Mouse (Mus musculus) midbrain, postnatal 0 days (tissue): ENCODE measurements at regions not wholly inside any gene's neighbourhood (a gene's known extent, or its start where the extent isn't known, plus 50 kb on each side); places are given as distances from the start of the nearest gene placed in this dataset.

Experiments
- ATAC-seq: fragments of 200-750 bp; cut with Nextera tagmentation; 2 replicates; pipeline ENCODE4 v1.8.0; 2017; ENCODE audit warnings: moderate number of reproducible peaks, mild to moderate bottlenecking, moderate TSS enrichment, moderate library complexity; ENCODE audit not compliant: low FRiP score
- DNase-seq: peaks from one replicate; pipeline ENCODE4 v3.0.0-alpha.2; 2015; ENCODE audit warnings: low spot score
- H3K27ac ChIP-seq: fragments of 300-500 bp; sonication (generic); 2 replicates; pipeline ENCODE4 v1.5.1; 2014; ENCODE audit warnings: low read depth, mild to moderate bottlenecking, low read length, mixed read lengths
- H3K27me3 ChIP-seq: fragments of 300-500 bp; sonication (generic); 2 replicates; pipeline ENCODE4 v1.6.1; 2014; ENCODE audit warnings: low read length, control low read depth, mixed read lengths; ENCODE audit not compliant: insufficient read depth
- H3K36me3 ChIP-seq: fragments of 300-500 bp; sonication (generic); 2 replicates; pipeline ENCODE4 v1.6.1; 2014; ENCODE audit warnings: low read length, control low read depth, mixed read lengths; ENCODE audit not compliant: insufficient read depth
- H3K4me1 ChIP-seq: fragments of 300-500 bp; sonication (generic); 2 replicates; pipeline ENCODE4 v1.6.1; 2014; ENCODE audit warnings: mild to moderate bottlenecking, control low read depth, antibody characterized with exemption, low read length, mixed read lengths; ENCODE audit not compliant: insufficient read depth
- H3K4me2 ChIP-seq: fragments of 300-500 bp; sonication (generic); 2 replicates; pipeline ENCODE4 v1.6.1; 2014; ENCODE audit warnings: low read depth, mild to moderate bottlenecking, low read length, mixed read lengths; ENCODE audit not compliant: poor library complexity, severe bottlenecking
- H3K4me3 ChIP-seq: fragments of 300-500 bp; sonication (generic); 2 replicates; pipeline ENCODE4 v1.5.1; 2014; ENCODE audit warnings: low read depth, mild to moderate bottlenecking, low read length, moderate library complexity
- H3K9ac ChIP-seq: fragments of 300-500 bp; sonication (generic); replicated peaks from 2 replicates; pipeline ENCODE4 v1.6.1; 2014; ENCODE audit warnings: mild to moderate bottlenecking, low read length, moderate library complexity, mixed read lengths; ENCODE audit not compliant: poor library complexity, severe bottlenecking
- H3K9me3 ChIP-seq: fragments of 300-500 bp; sonication (generic); 2 replicates; pipeline ENCODE4 v1.6.1; 2016; ENCODE audit warnings: low read length, control low read depth
- CTCF ChIP-seq: IDR thresholded peaks from 2 replicates; pipeline ENCODE4 v1.5.1; 2016; ENCODE audit warnings: antibody characterized with exemption, mild to moderate bottlenecking
- WGBS: fragments of 180-500 bp; shearing (Covaris S2); extraction: QIAGEN DNeasy Blood & Tissue Kit; methylation state at CpG from one replicate; pipeline ENCODE4 v1.1.7; 2014; 5-methylcytosine and 5-hydroxymethylcytosine counted together

DNA sequence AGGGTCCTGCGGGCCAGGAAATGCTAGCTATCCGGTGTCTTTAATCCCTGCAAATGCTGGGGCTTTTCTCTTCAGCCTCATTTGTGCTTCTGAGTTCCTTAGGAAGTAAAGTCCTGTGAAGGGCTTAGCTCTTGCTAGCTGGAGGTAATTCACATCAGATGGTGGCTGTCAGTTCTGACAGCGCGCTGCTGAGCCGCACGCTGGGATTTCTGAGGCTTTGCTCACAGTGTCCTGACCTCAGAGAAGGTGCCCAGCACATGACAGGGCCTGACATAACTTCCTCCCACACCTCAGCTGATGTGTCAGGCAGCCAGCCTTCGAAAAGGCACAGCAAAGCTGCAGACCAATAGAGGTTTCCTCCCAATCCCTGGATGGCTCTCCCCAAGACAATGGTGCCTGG, 158.6 kb upstream of the Prok2 start:
- no peaks in the 10 kb centered on the region for H3K27me3 ChIP-seq
- 0 out of 2 replicates have a peak, but pooled peaks cover 6% of the 10 kb centered on the region for H3K4me1 ChIP-seq
- no peak overlapping the region for H3K9ac ChIP-seq
- no peak overlapping the region for H3K27ac ChIP-seq
- no peak overlapping the region for H3K4me2 ChIP-seq
- ATAC-seq, result no peak
- H3K9me3 ChIP-seq, result no peaks in the 10 kb centered on the region
- no peaks in the 10 kb centered on the region for H3K36me3 ChIP-seq
- peak; percentile 12 for DNase-seq
- 21% methylated on average over 7 of the region's 7 CpGs for WGBS
- TF ChIP-seq CTCF, result no peak
- no peak overlapping the region for H3K4me3 ChIP-seq

- no peak overlapping the region for H3K4me2 ChIP-seq
- no peaks in the 10 kb centered on the region for H3K9me3 ChIP-seq
- no peak overlapping the region for H3K9ac ChIP-seq
- no peaks in the 10 kb centered on the region for H3K27me3 ChIP-seq
- H3K4me1 ChIP-seq, result 0 out of 2 replicates have a peak, but pooled peaks cover 6% of the 10 kb centered on the region
- H3K36me3 ChIP-seq, result no peaks in the 10 kb centered on the region
- DNase-seq (no peak), ATAC-seq (no peak)
- 78% methylated on average over 3 of the region's 3 CpGs for WGBS
- no peak overlapping the region for H3K4me3 ChIP-seq
- no peak overlapping the region for H3K27ac ChIP-seq
- no peak for TF ChIP-seq CTCF
Measured at GRCm38 (mm10) chr6:99884054-99884453, 157.9 kb upstream of the Prok2 start.

DNA sequence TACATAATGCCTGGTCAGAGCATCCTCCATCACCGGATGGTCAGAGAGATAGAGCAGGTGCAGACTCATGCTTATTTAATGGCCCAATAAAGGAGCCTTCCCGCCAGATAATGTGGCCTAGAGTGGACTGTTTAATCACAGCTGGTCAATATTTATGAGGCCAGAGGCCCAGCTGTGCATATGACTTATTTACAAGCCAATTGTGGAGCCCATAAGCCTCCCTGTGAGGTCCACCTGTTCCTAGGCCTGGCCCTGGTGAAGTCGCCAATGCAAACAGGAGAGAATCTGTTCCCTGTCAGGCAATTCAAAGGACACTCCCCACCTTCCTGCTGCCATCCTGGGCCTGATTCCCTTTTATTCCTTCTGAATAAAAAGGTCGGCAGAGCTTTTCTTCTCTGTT, 155.4 kb upstream of the Prok2 start:
- Histone ChIP-seq H3K27ac (no peak overlapping the region), H3K4me3 (no peak overlapping the region), H3K36me3 (no peaks in the 10 kb centered on the region), H3K4me2 (no peak overlapping the region), H3K27me3 (no peaks in the 10 kb centered on the region), H3K4me1 (0 out of 2 replicates have a peak, but pooled peaks cover 4% of the 10 kb centered on the region), H3K9me3 (no peaks in the 10 kb centered on the region), H3K9ac (no peak overlapping the region)
- no peak for ATAC-seq
- no peak for TF ChIP-seq CTCF
- WGBS, result 29% methylated on average over 4 of the region's 4 CpGs
- DNase-seq, result no peak

GRCm38 (mm10) chr6:99874852-99875251, 148.7 kb upstream of the Prok2 start:
- ATAC-seq (no peak), DNase-seq (no peak)
- no peak overlapping the region for H3K4me2 ChIP-seq
- H3K9me3 ChIP-seq, result no peaks in the 10 kb centered on the region
- H3K27me3 ChIP-seq, result no peaks in the 10 kb centered on the region
- no peaks in the 10 kb centered on the region for H3K4me1 ChIP-seq
- 85% methylated on average over 4 of the region's 4 CpGs for WGBS
- no peak for TF ChIP-seq CTCF
- no peaks in the 10 kb centered on the region for H3K36me3 ChIP-seq
- H3K4me3 ChIP-seq, result no peak overlapping the region
- H3K27ac ChIP-seq, result no peak overlapping the region
- no peak overlapping the region for H3K9ac ChIP-seq

DNA sequence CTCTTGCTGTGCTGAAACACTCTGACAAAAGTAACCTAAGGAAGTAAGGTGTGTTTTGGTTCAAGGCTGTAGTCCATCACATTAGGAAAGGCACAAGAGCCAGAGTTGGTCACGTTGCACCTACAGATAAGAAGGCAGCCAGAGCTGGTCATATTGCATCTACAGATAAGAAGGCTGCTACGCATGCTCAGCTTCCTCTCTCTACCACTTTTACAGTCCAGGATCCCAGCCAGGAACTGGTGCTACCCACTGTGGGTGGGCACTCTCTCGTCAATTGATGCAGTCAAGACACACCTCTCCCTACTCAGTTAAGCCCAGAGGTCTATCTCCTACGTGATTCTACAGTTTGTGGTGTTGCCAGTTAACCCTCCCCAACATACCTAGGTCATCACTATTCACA, 147.8 kb upstream of the Prok2 start:
- no peaks in the 10 kb centered on the region for H3K9me3 ChIP-seq
- 82% methylated on average over 4 of the region's 4 CpGs for WGBS
- DNase-seq, result no peak
- no peak overlapping the region for H3K4me3 ChIP-seq
- H3K27ac ChIP-seq, result no peak overlapping the region
- no peak for TF ChIP-seq CTCF
- no peak overlapping the region for H3K9ac ChIP-seq
- no peaks in the 10 kb centered on the region for H3K36me3 ChIP-seq
- no peak for ATAC-seq
- H3K27me3 ChIP-seq, result no peaks in the 10 kb centered on the region
- H3K4me2 ChIP-seq, result no peak overlapping the region
- no peaks in the 10 kb centered on the region for H3K4me1 ChIP-seq

DNA sequence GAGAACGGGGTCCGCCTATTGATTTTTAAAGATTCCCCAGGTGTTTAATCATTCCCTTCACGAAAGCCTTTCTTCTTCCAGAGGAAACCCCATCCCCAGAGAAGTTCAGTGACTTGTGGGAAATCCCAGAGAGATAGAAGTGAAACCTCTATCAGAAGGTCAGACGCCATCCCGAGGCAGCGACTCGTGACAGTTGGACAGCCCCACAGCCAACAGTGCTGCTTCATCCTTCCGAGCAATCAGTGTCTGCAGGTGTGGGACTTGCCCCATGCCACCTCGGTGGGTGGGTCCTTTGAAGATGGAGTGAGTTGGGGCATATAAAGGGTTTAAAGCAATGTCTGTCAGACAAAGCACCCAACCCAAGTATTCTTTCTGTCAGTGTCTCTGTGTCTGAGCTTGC, 139.9 kb upstream of the Prok2 start:
- no peak for TF ChIP-seq CTCF
- DNase-seq, result no peak
- Histone ChIP-seq H3K4me2 (no peak overlapping the region), H3K27ac (no peak overlapping the region), H3K27me3 (no peaks in the 10 kb centered on the region), H3K9me3 (no peaks in the 10 kb centered on the region), H3K9ac (no peak overlapping the region), H3K4me3 (no peak overlapping the region), H3K36me3 (no peaks in the 10 kb centered on the region), H3K4me1 (peaks cover 5% of the 10 kb centered on the region; the same call in 1 of the 2 replicates)
- WGBS, result 64% methylated on average over 9 of the region's 9 CpGs
- no peak for ATAC-seq
